Mouse (Mus musculus) erythroid progenitor cell, adult 5-6 weeks (primary cell): ENCODE data around the gene Hcls1. TPM values are rescaled to one million over a fixed set of nuclear protein-coding genes. Genes with fewer than 3 reads are reported as not detected.
A peak's percentile ranks its signal among the peaks of the same experiment; 100 is the strongest.

Experiments
- ATAC-seq: replicated peaks from 2 replicates; pipeline ENCODE4 v1.8.0; 2016; ENCODE audit warnings: moderate number of reproducible peaks, mild to moderate bottlenecking, moderate TSS enrichment, inconsistent platforms; ENCODE audit not compliant: poor library complexity, low FRiP score, severe bottlenecking
- total RNA-seq, 2 experiments: library from RNA; stranded (forward) in 1 of 2; stranded (reverse) in 1 of 2; fragments of 150-400 nt in 1 of 2; fragments of 186-747, 209-891 nt in 1 of 2; gene quantifications; 2 replicates each; pipeline versions ENCODE4 v1.2.3 to v1.2.4; 2015 to 2017; ENCODE audit warnings: low replicate concordance in 2 of 2

The Hcls1 gene
- total RNA-seq, 2 experiments from 2014 or later, result 11.3 to 38.5 TPM

DNA sequence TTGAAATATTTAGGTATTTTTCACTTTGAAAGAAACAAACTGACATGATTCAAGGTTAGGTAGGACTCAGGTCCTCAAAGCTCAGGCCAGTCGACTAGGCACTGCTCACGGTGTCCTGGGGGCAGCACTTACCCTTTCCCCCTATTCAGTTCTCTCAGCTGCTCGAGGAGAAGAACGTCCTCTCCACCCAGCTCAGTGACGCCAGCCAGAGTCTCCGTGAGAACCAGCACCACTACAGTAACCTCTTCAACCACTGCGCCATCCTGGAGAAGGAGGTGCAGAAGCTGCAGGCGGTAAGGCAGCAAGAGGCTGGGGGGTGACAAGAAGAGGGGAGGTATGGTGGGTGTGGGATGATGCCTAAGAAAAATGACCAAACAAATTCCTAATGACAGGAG is 6.7 kb upstream of the Hcls1 start:
- no peak for ATAC-seq

DNA sequence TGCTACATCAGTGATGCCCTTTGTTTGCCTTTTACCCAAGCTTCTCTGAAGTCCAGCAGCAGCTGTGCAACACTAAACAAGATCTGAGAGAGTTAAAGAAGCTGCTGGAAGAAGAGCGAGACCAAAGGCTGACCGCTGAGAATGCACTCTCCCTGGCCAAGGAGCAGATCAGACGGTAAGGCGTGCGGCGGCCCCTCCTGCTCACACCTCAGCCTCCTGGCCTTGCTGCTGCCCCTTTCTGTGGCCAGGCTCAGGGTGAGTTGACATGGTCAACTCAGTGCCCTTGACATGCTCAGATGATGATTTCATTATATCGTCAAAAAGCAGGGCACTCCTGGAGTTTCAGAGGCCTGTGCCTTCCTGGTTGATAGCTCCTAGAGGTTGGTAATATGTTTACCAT is 5.6 kb upstream of the Hcls1 start:
- no peak for ATAC-seq

DNA sequence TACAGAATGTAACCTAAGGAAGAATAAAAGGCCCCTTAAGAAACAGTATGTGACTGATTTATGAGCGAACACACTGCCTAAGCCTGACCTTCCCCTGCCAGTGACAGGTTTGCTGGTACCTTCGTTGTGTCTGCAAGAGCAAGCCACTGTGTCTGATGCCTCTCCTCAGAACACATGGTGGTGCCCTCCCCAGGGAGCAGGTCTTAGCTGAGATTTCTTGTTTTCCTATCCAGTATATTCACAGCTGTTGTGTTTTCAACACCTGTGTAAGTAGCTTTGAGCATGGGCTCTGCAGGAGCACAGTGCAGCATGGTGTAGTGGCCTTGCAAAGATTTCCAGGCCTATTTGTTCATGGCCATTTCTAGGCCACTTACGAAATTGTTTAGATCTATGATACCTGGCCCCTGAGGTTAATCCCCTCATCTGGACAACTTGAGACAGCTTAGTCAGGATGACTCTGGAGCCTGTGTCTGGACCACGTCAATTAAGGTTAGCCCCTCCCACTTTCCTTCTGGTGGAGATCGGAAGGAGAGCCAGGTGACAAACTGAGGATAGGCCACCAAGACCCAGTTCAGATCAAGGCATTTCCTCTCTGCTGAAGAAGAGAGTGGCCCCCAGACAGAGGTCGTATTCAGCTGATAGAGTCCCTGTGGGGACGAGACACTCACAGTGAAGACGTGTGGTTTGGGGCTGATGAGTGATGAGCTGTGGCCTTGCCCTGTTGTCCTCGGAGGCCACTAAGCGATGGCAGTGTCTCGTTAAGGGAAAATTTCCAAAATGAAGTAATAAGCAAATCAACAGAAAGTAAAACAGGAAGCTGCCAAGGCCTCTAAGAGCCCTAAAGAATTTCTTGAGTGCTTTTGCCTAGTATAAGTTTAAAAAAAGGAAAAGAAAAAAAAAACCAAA is 4.3 kb upstream of the Hcls1 start:
- ATAC-seq, result no peak

DNA sequence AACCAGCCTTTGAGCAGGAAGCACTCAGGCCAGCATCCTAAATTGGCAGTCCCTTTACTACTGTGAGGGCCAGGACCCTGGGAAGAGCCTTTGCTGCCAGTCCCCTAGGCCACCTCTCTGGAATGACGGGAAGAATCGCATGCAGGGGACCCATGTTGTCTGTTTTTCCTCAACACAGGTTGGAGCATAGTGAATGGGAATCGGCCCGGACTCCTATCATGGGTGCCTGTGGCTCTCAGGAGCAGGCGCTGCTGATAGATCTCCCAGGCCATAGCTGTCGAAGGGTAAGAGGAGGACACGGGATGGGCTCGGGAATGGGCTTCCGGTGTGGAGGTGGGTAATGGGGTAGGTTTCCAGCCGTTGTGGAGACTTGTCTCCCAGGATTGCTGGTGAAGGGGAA is 3.4 kb upstream of the Hcls1 start:
- no peak for ATAC-seq

DNA sequence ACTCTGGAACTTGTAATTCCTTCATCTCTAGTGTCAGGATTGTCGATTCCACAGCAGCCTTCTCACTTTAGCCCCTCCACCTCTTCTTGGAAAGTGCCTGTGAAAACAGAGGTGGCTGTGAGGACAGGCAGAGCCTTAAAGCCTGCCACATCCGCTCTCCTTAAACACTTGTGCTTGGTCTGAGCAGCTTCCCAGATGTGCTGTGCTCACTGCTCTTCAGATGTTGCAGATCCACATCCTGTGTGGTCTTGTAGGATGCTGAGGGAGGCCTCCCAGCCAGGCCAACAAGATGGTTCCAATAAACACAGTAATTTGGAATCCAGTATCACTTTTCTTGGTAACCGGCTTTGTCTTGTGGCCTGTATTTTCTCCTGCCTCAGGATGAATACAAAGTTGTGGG is 2.8 kb upstream of the Hcls1 start:
- no peak for ATAC-seq

DNA sequence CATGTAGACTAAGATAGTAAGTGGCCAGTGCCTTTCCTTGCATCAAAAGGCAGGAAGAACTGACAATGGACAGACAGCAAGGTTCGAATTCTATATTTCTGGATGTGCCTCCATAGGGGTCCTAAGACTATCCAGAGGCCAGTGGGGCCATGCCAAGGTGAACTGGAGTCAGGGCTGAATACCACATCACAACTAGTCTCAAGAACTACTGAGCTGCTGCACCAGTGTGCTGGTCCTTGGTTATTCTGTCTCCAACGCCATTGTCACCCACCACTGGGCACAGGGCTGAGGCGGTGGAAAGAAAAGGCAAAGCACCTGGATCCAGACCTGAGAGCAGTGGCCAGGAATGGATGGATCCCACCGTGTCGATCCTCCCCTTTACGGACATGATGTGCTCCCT is 2.2 kb upstream of the Hcls1 start:
- no peak for ATAC-seq

DNA sequence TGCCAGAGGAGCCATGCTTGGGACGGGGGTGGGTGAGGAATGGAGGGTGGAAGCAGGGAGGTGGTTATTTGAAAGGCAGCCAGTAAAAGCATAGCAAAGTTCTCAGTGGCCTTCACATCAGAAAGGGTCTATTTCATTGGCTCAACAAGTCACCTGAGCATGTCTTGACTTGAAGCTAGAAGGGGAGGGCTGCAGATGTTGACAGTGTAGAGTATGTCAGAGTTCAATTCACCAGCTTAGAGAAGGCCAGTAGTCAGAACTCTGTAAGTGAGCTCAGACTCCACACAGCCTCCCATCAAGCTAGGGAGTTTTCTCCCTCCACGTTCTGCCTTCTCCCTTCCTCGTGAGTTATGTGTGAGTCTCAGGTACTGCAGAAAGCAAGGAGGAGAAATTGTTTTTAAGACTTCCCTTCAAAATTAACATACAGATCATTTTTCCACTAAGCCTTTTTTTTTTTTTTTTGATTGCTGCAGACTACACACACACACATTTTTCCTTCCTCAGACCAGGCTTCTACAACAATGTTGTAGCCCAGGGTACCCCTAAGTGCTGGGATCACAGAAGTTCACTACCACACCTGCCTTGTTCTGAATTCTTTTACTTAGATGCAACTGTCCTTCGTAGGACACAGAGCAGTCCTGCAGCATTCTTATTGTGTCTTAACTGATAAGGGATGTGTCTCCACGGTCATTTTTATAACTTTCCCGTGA is 497 bp upstream of the Hcls1 start:
- 0 out of 2 replicates have a peak, but pooled peaks have one; percentile 20 for ATAC-seq

DNA sequence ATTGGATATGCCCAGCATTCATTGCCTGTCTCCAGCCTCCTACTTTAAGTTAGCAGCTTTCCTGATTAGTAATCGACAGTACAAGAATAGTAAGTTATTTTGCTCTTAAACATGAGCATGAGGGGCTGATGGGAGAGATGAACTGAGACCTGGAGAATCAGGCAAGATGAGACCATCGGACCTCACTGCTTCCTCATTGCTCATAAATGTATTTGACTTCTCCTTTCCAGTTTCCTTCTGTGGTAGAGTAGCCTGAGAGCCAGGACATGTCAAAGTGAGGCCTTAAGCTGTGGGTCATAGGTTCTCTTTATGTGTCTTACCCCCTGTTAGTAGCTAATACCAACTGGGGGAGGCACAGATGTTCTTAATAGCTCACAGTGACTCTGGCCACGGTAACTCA is 1.0 kb downstream of the Hcls1 start:
- ATAC-seq, result no peak

DNA sequence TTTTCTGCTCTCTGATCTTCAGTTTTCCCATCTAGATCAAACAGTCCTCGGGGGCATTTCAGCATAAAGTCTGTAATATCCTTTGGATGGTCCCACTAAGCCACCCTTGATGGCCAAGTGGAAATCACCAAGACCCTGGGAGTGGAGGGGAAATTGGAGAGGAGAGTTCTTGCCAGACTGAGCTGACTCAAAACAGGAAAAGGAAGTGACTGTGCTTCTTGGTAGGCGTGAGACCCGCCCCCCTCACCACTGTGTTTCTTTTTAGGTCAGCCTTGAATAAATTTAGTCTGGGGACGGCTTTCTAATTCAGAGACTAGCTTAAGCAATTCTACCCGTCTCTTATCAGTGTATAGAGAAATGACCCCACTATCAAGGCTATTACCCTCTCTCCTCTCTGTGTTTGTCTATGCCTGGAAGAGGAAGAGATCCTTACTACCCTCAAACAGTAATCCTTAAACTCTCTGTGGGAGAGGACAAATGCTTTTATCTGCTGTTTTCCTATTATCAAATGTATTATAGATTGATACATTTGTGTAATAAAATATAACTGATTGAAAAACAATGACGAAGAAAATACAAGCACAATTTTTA is 6.4 kb downstream of the Hcls1 start:
- ATAC-seq, result no peak

DNA sequence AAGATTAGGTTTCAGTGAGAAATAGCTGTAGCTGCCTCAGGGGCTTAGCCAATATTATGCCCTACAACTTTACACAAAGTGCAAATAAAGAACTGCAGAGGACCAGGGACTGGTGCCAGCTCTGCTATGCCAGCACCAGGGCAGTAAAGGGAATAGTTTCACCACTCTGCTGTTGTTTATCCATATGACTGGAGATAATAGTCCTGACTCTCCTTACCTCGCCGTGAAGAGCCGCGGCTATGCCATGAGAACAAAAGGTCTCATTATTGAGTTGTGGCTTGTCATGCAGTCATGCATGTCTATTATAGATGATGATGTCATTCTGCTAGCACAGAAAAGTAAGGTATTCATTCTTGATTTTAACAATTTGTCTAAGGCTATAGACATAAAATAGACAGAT is 7.1 kb downstream of the Hcls1 start:
- no peak for ATAC-seq

DNA sequence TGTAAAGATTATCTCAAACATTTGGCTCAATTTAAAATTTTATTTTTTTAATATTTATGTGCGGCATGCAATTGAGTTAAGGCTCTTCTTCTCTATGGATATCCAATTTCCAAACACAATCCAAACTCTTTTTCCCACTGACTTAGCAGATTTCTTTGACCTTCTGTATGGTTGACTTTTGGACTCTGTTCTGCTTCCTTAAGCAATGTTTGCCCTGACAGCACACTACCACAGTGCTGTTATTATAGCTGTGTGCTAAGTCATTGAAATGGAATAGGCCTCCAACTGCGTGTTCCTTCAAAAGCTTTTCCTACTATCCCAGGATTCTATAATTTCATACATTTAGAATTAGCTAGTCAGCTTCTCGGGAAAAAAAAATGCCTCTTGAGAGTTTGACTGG is 8.8 kb downstream of the Hcls1 start:
- no peak for ATAC-seq

DNA sequence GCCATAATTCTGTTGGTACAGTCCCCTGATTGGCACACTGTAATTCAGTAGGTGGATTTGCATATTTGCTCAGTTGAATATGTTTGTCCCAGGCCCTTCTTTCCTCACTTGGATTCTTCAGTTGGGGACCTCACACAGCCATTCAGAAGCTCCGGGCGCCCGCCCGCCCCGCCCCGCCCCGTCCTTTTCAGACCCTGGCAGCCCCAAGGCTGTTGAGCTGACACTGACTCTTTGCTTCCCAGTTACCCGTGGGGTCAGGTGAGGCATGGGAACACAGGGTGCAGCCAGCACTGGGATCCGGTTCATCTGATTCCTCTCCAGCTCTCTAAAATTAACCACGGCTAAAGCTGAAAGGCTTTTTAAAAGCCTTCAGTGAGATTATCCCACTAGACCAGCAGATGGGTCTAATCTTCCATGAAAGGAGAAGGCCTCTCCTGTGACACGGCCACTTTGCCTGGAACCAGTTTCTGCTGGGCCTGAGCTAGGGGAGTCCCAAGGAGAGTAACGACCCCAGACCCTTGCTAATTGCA is 10.2 kb downstream of the Hcls1 start:
- ATAC-seq, result no peak

DNA sequence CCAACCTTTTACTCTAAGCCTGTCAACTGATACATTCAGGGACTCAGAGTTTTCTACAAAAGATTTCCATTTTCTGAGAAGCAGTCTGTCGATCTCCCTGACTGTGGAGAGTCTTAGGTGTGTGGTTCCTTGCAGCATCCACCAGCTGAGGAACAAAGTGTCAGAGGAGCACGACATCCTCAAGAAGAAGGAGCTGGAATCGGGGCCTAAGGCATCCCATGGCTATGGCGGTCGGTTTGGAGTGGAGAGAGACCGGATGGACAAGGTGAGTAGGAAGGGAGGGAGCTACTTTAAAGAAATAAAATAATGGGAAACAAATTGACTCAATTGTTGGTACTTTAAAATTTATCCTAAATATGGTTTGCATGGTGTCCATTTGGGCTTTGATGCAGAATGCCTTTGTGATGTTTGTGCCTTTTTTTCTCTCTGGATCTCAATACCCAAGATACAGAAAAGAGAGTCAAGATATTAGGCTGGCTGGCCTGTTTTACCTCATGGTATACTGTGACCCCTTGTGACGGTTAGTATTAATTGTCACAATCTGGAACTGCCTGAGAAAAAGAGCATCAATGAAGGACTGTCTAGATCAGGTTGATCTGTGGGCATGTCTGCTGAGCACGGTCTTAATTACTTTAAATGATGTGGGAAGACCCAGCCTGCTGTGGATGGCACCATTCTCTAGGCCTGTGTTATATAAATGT is 11.8 kb downstream of the Hcls1 start:
- 0 out of 2 replicates have a peak, but pooled peaks have one; percentile 22 for ATAC-seq

DNA sequence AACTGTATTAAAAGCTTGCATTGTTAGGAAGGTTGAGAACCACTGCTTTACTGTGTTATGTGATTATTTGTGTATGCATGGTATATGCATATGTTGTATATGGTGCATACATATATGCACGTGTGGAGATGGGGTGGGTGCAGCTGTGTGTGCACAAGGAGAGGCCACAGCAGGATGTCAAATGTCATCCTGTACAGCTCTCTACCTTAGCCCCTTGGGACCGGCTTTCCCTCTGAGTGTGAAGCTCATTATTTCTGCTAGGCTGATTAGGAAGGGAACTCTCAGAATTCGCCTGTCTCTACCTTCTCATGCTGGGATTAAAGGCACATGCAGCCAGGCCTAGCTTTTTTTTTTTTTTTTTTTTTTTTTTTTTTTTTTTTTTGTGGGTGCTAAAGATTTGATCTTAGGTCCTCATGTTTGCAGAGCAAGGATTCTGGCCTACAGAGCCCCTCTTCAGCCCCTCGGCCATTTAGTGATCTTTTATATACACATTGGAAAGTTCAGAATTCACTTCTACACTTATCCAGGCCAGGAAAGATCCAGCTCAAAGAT is 12.9 kb downstream of the Hcls1 start:
- no peak for ATAC-seq

DNA sequence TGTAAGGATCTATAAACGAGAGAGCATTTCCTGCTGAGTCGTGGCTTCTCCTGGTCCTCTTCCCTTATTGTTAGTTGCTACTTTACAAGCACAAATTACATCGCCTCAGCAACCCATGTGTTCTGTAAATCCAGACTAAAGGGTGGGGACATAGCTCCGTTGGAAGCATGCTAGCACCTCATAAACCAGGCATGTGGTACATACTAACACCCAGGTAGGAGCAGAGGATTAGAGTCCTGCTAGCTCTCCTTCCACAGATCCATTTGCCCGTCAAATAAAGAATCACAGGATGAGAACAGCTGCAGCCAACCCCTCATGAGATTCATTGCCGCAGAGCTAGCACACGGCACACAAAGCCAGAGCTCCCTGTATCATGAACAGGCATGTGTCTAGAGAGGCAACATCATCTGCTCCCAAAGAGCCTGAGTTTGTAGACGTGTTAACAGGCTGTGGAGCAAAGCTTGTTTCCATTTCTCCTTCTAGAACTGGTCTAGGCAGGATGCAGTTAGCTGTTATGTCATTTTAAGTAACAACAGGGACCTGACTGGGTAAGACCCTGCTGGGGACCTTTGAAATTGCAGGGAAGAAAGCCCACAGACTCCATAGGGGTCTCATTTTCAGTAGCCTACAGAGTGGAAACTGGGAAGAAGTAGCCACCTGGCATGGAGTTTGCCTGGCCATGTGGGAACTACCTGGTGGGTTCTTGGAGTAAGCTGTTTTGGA is 15.0 kb downstream of the Hcls1 start:
- ATAC-seq, result no peak

DNA sequence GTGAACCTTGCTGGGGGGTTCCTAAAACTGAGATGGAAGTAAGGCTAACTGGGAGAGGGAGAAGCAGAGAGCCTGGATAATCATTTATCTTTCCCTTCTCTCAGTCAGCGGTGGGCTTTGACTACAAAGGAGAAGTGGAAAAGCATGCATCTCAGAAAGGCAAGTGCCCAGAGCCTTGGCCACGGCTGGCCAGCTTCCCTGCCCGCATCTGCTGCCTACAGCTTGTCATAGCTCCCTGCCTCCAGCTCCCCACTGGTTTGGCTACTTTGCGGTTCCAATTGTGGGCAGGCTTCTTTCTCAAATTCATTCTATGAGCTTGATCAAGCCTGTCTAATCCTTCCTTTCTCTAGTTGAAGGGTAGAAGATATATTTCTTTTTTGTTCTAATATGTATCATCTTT is 16.2 kb downstream of the Hcls1 start:
- ATAC-seq, result no peak

DNA sequence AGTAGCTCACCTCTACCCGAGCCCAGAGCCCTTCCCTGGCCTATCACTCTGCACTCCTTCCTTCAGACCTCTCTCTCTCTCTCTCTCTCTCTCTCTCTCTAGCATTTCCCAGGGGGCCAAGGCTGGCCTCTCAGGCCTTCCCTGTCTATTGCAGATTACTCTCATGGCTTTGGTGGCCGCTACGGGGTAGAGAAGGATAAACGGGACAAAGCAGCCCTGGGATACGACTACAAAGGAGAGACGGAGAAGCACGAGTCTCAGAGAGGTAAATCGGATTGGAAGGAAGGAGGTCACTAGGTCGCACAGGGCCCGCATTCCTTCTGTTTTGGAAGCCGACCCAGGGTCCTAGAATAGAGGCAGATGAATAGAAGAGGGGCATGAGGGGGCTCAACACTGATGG is 20.3 kb downstream of the Hcls1 start:
- no peak for ATAC-seq

DNA sequence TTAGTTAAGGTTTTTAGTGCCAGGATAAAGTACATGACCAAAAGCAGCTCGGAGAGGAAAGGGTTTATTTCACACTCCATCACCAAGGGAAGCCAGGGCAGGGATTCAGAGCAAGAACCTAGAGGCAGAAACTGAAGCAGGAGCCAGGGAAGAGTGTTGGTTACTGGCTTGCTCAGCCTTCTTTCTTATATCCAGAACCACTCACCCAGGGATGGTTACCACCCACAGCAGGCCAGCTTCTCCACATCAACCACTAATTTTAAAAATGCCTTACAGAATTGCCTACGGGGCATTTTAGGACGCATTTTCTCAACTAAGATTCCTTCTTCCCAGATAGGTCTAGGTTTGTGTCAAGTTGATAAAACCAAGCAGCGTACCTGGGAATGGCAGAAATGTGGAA is 28.6 kb downstream of the Hcls1 start:
- no peak for ATAC-seq

DNA sequence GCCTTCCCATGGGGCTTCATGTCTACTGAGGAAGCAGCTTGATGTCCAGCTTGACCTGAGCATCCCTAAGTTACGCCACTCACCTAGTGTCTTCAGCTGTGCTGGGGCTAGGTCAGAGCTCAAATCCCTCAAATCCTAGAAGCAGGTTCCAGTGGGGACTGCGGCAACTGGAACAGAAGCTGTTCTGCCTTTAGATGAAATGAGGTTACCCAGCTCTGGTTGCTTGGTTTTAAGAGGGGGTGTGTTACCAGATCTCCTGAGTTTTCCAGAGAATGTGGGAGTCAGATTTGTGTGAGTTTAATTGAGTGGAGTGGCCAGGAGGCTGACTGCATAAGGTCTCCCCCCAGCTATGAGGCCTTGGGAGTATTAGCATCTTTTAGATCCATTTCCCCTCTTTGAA is 44.3 kb downstream of the Hcls1 start:
- no peak for ATAC-seq
